ENCODE assay signal across 16 mouse cellular contexts in genomic region chr6:108852986-108853385, GRCm38 (mm10). TPM values are rescaled to one million over a fixed set of nuclear protein-coding genes. Genes with fewer than 3 reads are reported as not detected.
A peak's percentile ranks its signal among the peaks of the same experiment; 100 is the strongest.
DNase-seq lines count a peak whose midpoint lies in the region; TF ChIP-seq lines count a peak whose summit lies in the region.
"Had no signal": no experiment of that assay in that cellular context is flagged by ENCODE, and none has a peak within 500 bp of the region (broad histone marks: within the 10 kb centered on the region; RNA-seq: fewer than 3 reads in every experiment).

No protein-coding gene starts in this region.

- H3K4me3 ChIP-seq in heart, embryonic 10.5 days: no peak overlapping the region
- no peak overlapping the region for H3K4me3 ChIP-seq in cerebellum, adult 2 months (replicated peaks; ENCODE audit: insufficient read depth, low read depth, low read length)
- H3K4me3 ChIP-seq: embryonic facial prominence, embryonic 12.5 days; heart, adult 2 months; hindbrain, embryonic 13.5 days had no signal

- WGBS in heart, embryonic 10.5 days: 92% methylated on average over 5 of the region's 5 CpGs
- WGBS in cerebellum, adult 2 months: 37% methylated on average over 5 of the region's 5 CpGs

- H3K4me1 ChIP-seq in heart, embryonic 10.5 days: no peaks in the 10 kb centered on the region
- H3K4me1 ChIP-seq in cerebellum, adult 2 months (ENCODE audit: control insufficient read depth, insufficient read depth, low read length): no peaks in the 10 kb centered on the region
- H3K4me1 ChIP-seq: embryonic facial prominence, embryonic 12.5 days; hindbrain, embryonic 13.5 days had no signal

- no peak overlapping the region for H3K27ac ChIP-seq in heart, embryonic 10.5 days
- no peak overlapping the region for H3K27ac ChIP-seq in cerebellum, adult 2 months (ENCODE audit: insufficient read depth, low read length)
- H3K27ac ChIP-seq: embryonic facial prominence, embryonic 12.5 days; heart, adult 2 months; hindbrain, embryonic 13.5 days; hindbrain, postnatal 0 days had no signal

- TF ChIP-seq POLR2A in cerebellum, adult 2 months (IDR thresholded peaks at IDR 0.05; ENCODE audit: borderline replicate concordance, insufficient read depth, low read length): no peak

- no peaks in the 10 kb centered on the region for H3K27me3 ChIP-seq in heart, embryonic 10.5 days (ENCODE audit: insufficient read depth, poor library complexity, severe bottlenecking)
- no peaks in the 10 kb centered on the region for H3K27me3 ChIP-seq in cerebellum, adult 2 months (ENCODE audit: control insufficient read depth, insufficient read depth, low read length)
- H3K27me3 ChIP-seq: embryonic facial prominence, embryonic 12.5 days; hindbrain, embryonic 13.5 days had no signal

- peaks cover 79% of the 10 kb centered on the region for H3K36me3 ChIP-seq in heart, embryonic 10.5 days

- DNase-seq in heart, embryonic 10.5 days (ENCODE audit: low spot score): peak; percentile 63
- no peak for DNase-seq in heart, postnatal 36 days
- DNase-seq in cerebellum, adult 2 months: peak; percentile 17 to 28
- DNase-seq in cerebellum, postnatal 10 days: peak; percentile 38 to 43
- no peak for DNase-seq in right cerebral cortex, postnatal 25 days
- no peak for DNase-seq in adrenal gland, postnatal 4 days (ENCODE audit: low spot score in 2 of 2)
- DNase-seq in heart, adult 8-10 months (ENCODE audit: low spot score): no peak
- DNase-seq: adrenal gland, adult 2 months; adrenal gland, postnatal 25 days; gastrocnemius, postnatal 10 days; heart, adult 2 months; heart, postnatal 10 days; kidney, adult 11 months had no signal

- no peaks in the 10 kb centered on the region for H3K9me3 ChIP-seq in heart, embryonic 10.5 days
- H3K9me3 ChIP-seq: embryonic facial prominence, embryonic 12.5 days; hindbrain, embryonic 13.5 days had no signal

- intact Hi-C loops in heart, postnatal 36 days (cut with DNase I): no loop called here

- TF ChIP-seq CTCF in cerebellum, adult 2 months (IDR thresholded peaks at IDR 0.05; ENCODE audit: borderline replicate concordance, insufficient read depth, low read depth, low read length): no peak

RNA-seq across cellular contexts. Expression of gene Edem1, which starts 24.5 kb away (rescaled TPM):
- 16.1 and 21.9 TPM in 2 replicates for polyA plus RNA-seq in heart, embryonic 10.5 days (2016; fragmentation: Nextera tagmentation; extraction: Ambion mirVana)
- total RNA-seq in heart, postnatal 36 days (2021): 10 to 100 TPM; 10.6 to 12.4 TPM
- polyA plus RNA-seq in cerebellum, adult 2 months (2012; rRNA removed): 9.5 and 10.5 TPM in 2 replicates
- 10 to 100 TPM; 40.1 to 41.1 TPM for total RNA-seq in adrenal gland, postnatal 4 days (2021)
- total RNA-seq in heart, adult 8-10 months (2022): 10 to 100 TPM in 2 of 4 experiments, 1 to 10 TPM in 2; 6.2 to 12.5 (median 9.0) TPM

Comparison
In these comparisons a context has a peak if more than half of its experiments do, and no peak if none do; other contexts are left out.
1. DNase-seq: peak in heart, embryonic 10.5 days (single experiment), cerebellum, adult 2 months (2 of 2) and cerebellum, postnatal 10 days (2 of 2); none in heart, postnatal 36 days (0 of 2), right cerebral cortex, postnatal 25 days (single experiment), adrenal gland, postnatal 4 days (0 of 2) and heart, adult 8-10 months (single experiment).